Mouse (Mus musculus): ENCODE data around the gene Usp7.

GRCm38 (mm10) chr16:8643855-8644254, 148.3 kb downstream of the Usp7 start:
- TF ChIP-seq CTCF (IDR thresholded peaks at IDR 0.05; ENCODE audit: low read depth): peak; percentile 86
- TF ChIP-seq EP300 (optimal IDR thresholded peaks at IDR 0.05): no peak
